ENCODE assay signal across 9 mouse cellular contexts in genomic region chr13:102537424-102538242, GRCm38 (mm10).
DNase-seq lines count a peak whose midpoint lies in the region; ATAC-seq and TF ChIP-seq lines count a peak whose summit lies in the region.
"Had no signal": no experiment of that assay in that cellular context is flagged by ENCODE, and none has a peak within 500 bp of the region (broad histone marks: within the 10 kb centered on the region; RNA-seq: fewer than 3 reads in every experiment).

No protein-coding gene starts in this region.

- no peak for TF ChIP-seq POLR2A in CH12.LX (IDR thresholded peaks at IDR 0.05; ENCODE audit: low read depth, low read length)

- dilution Hi-C loops in CH12.LX (cut with MboI; ENCODE audit: extremely low pct_ligation_motif_present, extremely low pct_unique_long_range_greater_than_20kb, low sequenced_read_pairs), result no loop called here

- peak overlapping the region; percentile 37 for H3K4me3 ChIP-seq in heart, embryonic 10.5 days
- peak overlapping the region in 1 of 3 experiments; percentile 47 for H3K4me3 ChIP-seq in CH12.LX (replicated peaks in 1 of 3; ENCODE audit: low read depth in 2 of 3, low read length in 2 of 3, poor library complexity in 1 of 3)
- H3K4me3 ChIP-seq in forebrain, embryonic 12.5 days (replicated peaks), result 0 out of 2 replicates have a peak overlapping the region, but pooled peaks have one; percentile 11
- H3K4me3 ChIP-seq in kidney, embryonic 14.5 days (ENCODE audit: low read length), result peak overlapping the region; percentile 12; the same call in 1 of the 2 replicates
- H3K4me3 ChIP-seq: erythroblast, embryonic 14.5 days had no signal

- TF ChIP-seq RAD21 in CH12.LX (IDR thresholded peaks at IDR 0.05; ENCODE audit: low read depth, low read length), result no peak; the same call in 1 of the 2 replicates

- 39% methylated on average over 19 of the region's 19 CpGs for WGBS in heart, embryonic 10.5 days
- 37% methylated on average over 19 of the region's 19 CpGs for WGBS in forebrain, embryonic 12.5 days
- 14% methylated on average over 19 of the region's 19 CpGs for WGBS in kidney, embryonic 14.5 days

- no peak for DNase-seq in heart, embryonic 10.5 days (ENCODE audit: low spot score)
- no peak for DNase-seq in heart, adult 11 months
- DNase-seq in CH12.LX (ENCODE audit: extremely low read depth), result peak; percentile 87
- no peak for DNase-seq in gastrocnemius, postnatal 10 days

- peaks cover 7% of the 10 kb centered on the region for H3K4me1 ChIP-seq in heart, embryonic 10.5 days
- H3K4me1 ChIP-seq in CH12.LX (ENCODE audit: control insufficient read depth in 1 of 2, insufficient read depth in 2 of 2), result peaks cover 5 to 31% of the 10 kb centered on the region in 2 experiments; a peak in 3 of 4 replicates
- peaks cover 20% of the 10 kb centered on the region for H3K4me1 ChIP-seq in forebrain, embryonic 12.5 days
- H3K4me1 ChIP-seq in kidney, embryonic 14.5 days (ENCODE audit: control insufficient read depth, insufficient read depth, low read length), result peaks cover 15% of the 10 kb centered on the region

- in situ Hi-C loops in CH12.LX (cut with MboI; ENCODE audit: low pct_ligation_motif_present, low pct_unique_long_range_greater_than_20kb, low sequenced_read_pairs), result no loop called here

- H3K27ac ChIP-seq in heart, embryonic 10.5 days, result 0 out of 2 replicates have a peak overlapping the region, but pooled peaks have one; percentile 25
- H3K27ac ChIP-seq in CH12.LX (ENCODE audit: insufficient read depth, low read depth), result no peak overlapping the region
- H3K27ac ChIP-seq in forebrain, embryonic 12.5 days, result no peak overlapping the region
- peak overlapping the region; percentile 55; the same call in 1 of the 2 replicates for H3K27ac ChIP-seq in kidney, embryonic 14.5 days (ENCODE audit: low read depth, low read length)

- no peak for TF ChIP-seq CTCF in CH12.LX (conservative IDR thresholded peaks at IDR 0.05 in 1 of 2, IDR thresholded peaks at IDR 0.05 in 1 of 2; ENCODE audit: low read depth in 2 of 2, low read length in 2 of 2)

- peak overlapping the region; percentile 85 for H3K4me2 ChIP-seq in CH12.LX (ENCODE audit: insufficient read depth, low read depth, poor library complexity, severe bottlenecking)
- peak overlapping the region; percentile 46 for H3K4me2 ChIP-seq in forebrain, embryonic 12.5 days
- H3K4me2 ChIP-seq in kidney, embryonic 14.5 days (replicated peaks; ENCODE audit: low read depth, low read length), result peak overlapping the region; percentile 42

- H3K9me3 ChIP-seq in heart, embryonic 10.5 days, result no peaks in the 10 kb centered on the region
- H3K9me3 ChIP-seq in CH12.LX (replicated peaks; ENCODE audit: low read length), result peaks cover 2% of the 10 kb centered on the region
- H3K9me3 ChIP-seq in forebrain, embryonic 12.5 days, result no peaks in the 10 kb centered on the region
- H3K9me3 ChIP-seq in kidney, embryonic 14.5 days (ENCODE audit: control insufficient read depth, low read length), result no peaks in the 10 kb centered on the region

- H3K79me2 ChIP-seq in CH12.LX (replicated peaks; ENCODE audit: control insufficient read depth, extremely low read depth, insufficient read depth, poor library complexity, severe bottlenecking), result no peaks in the 10 kb centered on the region

- no peak overlapping the region for H3K9ac ChIP-seq in CH12.LX (ENCODE audit: insufficient read depth, low read depth)
- H3K9ac ChIP-seq in forebrain, embryonic 12.5 days, result no peak overlapping the region
- H3K9ac ChIP-seq in kidney, embryonic 14.5 days (ENCODE audit: low read depth, low read length), result no peak overlapping the region

- no peaks in the 10 kb centered on the region for H3K27me3 ChIP-seq in heart, embryonic 10.5 days (ENCODE audit: insufficient read depth, poor library complexity, severe bottlenecking)
- H3K27me3 ChIP-seq in CH12.LX (replicated peaks), result peaks cover 9% of the 10 kb centered on the region
- H3K27me3 ChIP-seq in forebrain, embryonic 12.5 days, result no peaks in the 10 kb centered on the region
- H3K27me3 ChIP-seq in kidney, embryonic 14.5 days (ENCODE audit: control insufficient read depth, insufficient read depth, low read length), result no peaks in the 10 kb centered on the region

- TF ChIP-seq EP300 in CH12.LX (IDR thresholded peaks at IDR 0.05; ENCODE audit: low read length), result peak; percentile 72

- no peaks in the 10 kb centered on the region for H3K36me3 ChIP-seq in heart, embryonic 10.5 days
- no peaks in the 10 kb centered on the region for H3K36me3 ChIP-seq in CH12.LX (replicated peaks in 1 of 2; ENCODE audit: control insufficient read depth in 1 of 2, insufficient read depth in 1 of 2, low read length in 1 of 2)
- H3K36me3 ChIP-seq in forebrain, embryonic 12.5 days (replicated peaks), result no peaks in the 10 kb centered on the region
- no peaks in the 10 kb centered on the region for H3K36me3 ChIP-seq in kidney, embryonic 14.5 days (ENCODE audit: control insufficient read depth, insufficient read depth, low read length)

- ATAC-seq in forebrain, embryonic 12.5 days (ENCODE audit: low FRiP score), result peak; percentile 44; the same call in 1 of the 2 replicates
- ATAC-seq in kidney, embryonic 14.5 days (ENCODE audit: low FRiP score, low TSS enrichment), result peak; percentile 79; the same call in 1 of the 2 replicates
- peak; percentile 44; the same call in 1 of the 2 replicates for ATAC-seq in megakaryocyte progenitor cell, adult 5-6 weeks (replicated peaks; ENCODE audit: poor library complexity)
- ATAC-seq in inflammation-experienced regulatory T-cells, adult 6 months, result no peak

TF ChIP-seq in CH12.LX, 34 proteins besides CTCF, POLR2A, EP300 and RAD21:
- peak; percentile 51; the same call in 1 of the 2 replicates for TF ChIP-seq ETS1 (conservative IDR thresholded peaks at IDR 0.05; ENCODE audit: low read depth, low read length)
- TF ChIP-seq NELFE (IDR thresholded peaks at IDR 0.05; ENCODE audit: low read depth, low read length), result no peak
- TF ChIP-seq ZC3H11A (IDR thresholded peaks at IDR 0.05; ENCODE audit: low read depth, low read length), result no peak
- TF ChIP-seq BHLHE40 (IDR thresholded peaks at IDR 0.05; ENCODE audit: low read depth, low read length), result peak; percentile 81
- no peak for TF ChIP-seq ZMIZ1 (IDR thresholded peaks at IDR 0.05; ENCODE audit: low read depth, low read length)
- no peak for TF ChIP-seq ZNF384 (IDR thresholded peaks at IDR 0.05; ENCODE audit: low read depth, low read length)
- TF ChIP-seq SMC3 (IDR thresholded peaks at IDR 0.05; ENCODE audit: low read depth, low read length), result no peak
- TF ChIP-seq TCF12 (IDR thresholded peaks at IDR 0.05; ENCODE audit: low read depth, low read length), result peak; percentile 72; the same call in 1 of the 2 replicates
- TF ChIP-seq JUND (conservative IDR thresholded peaks at IDR 0.05; ENCODE audit: low read depth, low read length), result no peak
- TF ChIP-seq MEF2A (IDR thresholded peaks at IDR 0.05; ENCODE audit: borderline replicate concordance, low read depth, low read length), result no peak
- TF ChIP-seq MAZ (IDR thresholded peaks at IDR 0.05; ENCODE audit: low read depth, low read length), result peak; percentile 65; the same call in 1 of the 2 replicates
- TF ChIP-seq NRF1 (IDR thresholded peaks at IDR 0.05; ENCODE audit: low read depth, low read length), result no peak
- peak; percentile 53; the same call in 1 of the 2 replicates for TF ChIP-seq RCOR1 (conservative IDR thresholded peaks at IDR 0.05; ENCODE audit: low read depth, low read length)
- TF ChIP-seq USF1 (IDR thresholded peaks at IDR 0.05; ENCODE audit: low read depth, low read length), result no peak
- TF ChIP-seq JUN (IDR thresholded peaks at IDR 0.05; ENCODE audit: insufficient read depth, low read depth, low read length), result no peak
- TF ChIP-seq HCFC1 (IDR thresholded peaks at IDR 0.05; ENCODE audit: low read depth, low read length), result no peak
- 0 out of 2 replicates have a peak, but pooled peaks have one; percentile 15 for TF ChIP-seq MYC (IDR thresholded peaks at IDR 0.05; ENCODE audit: low read depth, low read length)
- TF ChIP-seq CHD1 (IDR thresholded peaks at IDR 0.05; ENCODE audit: low read depth, low read length), result no peak
- peak; percentile 32 for TF ChIP-seq IRF4 (IDR thresholded peaks at IDR 0.05; ENCODE audit: low read depth, low read length)
- TF ChIP-seq UBTF (IDR thresholded peaks at IDR 0.05; ENCODE audit: low read depth, low read length), result no peak
- TF ChIP-seq ELF1 (IDR thresholded peaks at IDR 0.05; ENCODE audit: low read depth, low read length), result peak; percentile 67
- no peak for TF ChIP-seq GABPA (IDR thresholded peaks at IDR 0.05; ENCODE audit: insufficient replicate concordance, low read depth, low read length)
- no peak for TF ChIP-seq MXI1 (IDR thresholded peaks at IDR 0.05; ENCODE audit: low read depth, low read length)
- 0 out of 2 replicates have a peak, but pooled peaks have one; percentile 38 for TF ChIP-seq MAX (IDR thresholded peaks at IDR 0.05; ENCODE audit: low read length)
TF ChIP-seq in CH12.LX: peak in this region for 9.

Comparison
In these comparisons a context has a peak if more than half of its experiments do, and no peak if none do; other contexts are left out.
1. H3K27ac ChIP-seq: peak in heart, embryonic 10.5 days (single experiment) and kidney, embryonic 14.5 days (single experiment); none in CH12.LX (single experiment) and forebrain, embryonic 12.5 days (single experiment).
2. Peak in every context shown above with its lines, with median percentiles within 50 percentile points of each other: H3K4me2 ChIP-seq.